Mouse (Mus musculus) layer of hippocampus, postnatal 14 days (tissue): ENCODE data around the gene Atp9a. TPM values are rescaled to one million over a fixed set of nuclear protein-coding genes. Genes with fewer than 3 reads are reported as not detected.

Source experiments
- DNase-seq, 2 experiments: peaks; one replicate each; pipeline ENCODE4 v3.0.0; 2021 to 2022; ENCODE audit warnings: low spot score in 2 of 2, mixed read lengths in 1 of 2
- total RNA-seq, 2 experiments: library from RNA; stranded (reverse); gene quantifications; 2 replicates each; pipeline ENCODE4 v1.2.3; 2021

Gene Atp9a
- total RNA-seq, 2 experiments from 2014 or later: 411 to 417 TPM

DNA sequence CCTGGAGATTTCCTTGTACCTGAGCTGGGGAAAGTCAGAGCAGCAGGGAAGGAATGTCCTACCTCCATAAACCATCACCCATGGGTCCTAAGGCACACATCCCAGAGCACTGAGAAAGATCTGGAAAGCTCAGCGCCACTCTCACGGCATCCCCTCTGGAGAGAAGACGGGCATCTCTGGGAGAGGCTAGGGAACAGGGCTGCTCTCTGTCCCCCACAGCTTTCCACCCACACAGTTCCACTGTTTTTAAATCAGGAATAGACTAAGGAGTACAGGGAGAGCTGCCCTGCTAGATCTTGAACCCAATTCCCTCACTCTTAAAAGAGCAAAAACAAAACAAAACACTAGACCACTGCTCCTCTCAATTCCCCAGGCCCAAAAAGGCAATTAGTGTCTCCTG is 57.5 kb downstream of the Atp9a start:
- no peak for DNase-seq

GRCm38 (mm10) chr2:168683520-168684150 is 58.6 kb downstream of the Atp9a start:
- peak in 1 of 2 experiments; percentile 25 for DNase-seq

- no peak for DNase-seq
Measured at GRCm38 (mm10) chr2:168682721-168683120, 59.5 kb downstream of the Atp9a start.

- peak in 1 of 2 experiments; percentile 34 for DNase-seq
Measured at GRCm38 (mm10) chr2:168681531-168681930, 60.7 kb downstream of the Atp9a start.

DNA sequence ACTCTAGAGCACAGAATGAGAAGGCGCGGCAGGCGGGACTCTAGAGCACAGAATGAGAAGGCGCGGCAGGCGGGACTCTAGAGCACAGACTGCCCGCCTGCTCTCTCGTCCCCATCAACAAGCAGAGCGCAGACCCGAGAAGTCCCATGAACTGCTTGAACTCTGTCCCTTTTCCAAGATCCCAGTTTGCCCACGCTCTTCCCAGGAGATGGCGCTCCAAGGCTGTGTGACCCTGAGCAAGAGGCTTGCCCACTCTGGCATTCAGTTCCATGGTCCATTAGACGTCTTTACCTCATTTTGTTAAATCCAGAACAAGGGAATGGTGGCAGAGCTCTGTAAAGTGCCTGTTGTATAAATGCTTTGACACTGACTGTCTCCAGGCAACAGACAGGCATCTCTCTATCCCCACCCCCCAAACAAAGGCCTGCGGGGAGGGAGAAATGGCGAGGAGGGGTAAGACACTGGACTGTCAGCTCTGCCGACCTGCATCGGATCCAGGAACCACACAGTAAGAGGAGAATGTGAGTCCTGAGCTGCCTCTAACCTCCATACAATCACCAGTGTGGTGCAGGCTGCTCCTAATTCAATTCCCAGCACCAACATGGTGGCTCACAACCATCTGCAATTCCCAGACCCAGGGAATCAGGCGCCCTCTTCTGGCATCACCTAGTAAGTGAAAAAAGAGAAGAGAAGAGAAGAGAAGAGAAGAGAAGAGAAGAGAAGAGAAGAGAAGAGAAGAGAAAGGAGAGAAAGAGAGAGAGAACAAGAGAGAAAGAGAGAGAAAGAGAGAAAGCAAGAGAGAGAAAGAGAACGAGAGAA is 62.6 kb downstream of the Atp9a start:
- no peak for DNase-seq

GRCm38 (mm10) chr2:168678662-168679294 is 63.4 kb downstream of the Atp9a start:
- DNase-seq: peak; percentile 63 to 79

DNA sequence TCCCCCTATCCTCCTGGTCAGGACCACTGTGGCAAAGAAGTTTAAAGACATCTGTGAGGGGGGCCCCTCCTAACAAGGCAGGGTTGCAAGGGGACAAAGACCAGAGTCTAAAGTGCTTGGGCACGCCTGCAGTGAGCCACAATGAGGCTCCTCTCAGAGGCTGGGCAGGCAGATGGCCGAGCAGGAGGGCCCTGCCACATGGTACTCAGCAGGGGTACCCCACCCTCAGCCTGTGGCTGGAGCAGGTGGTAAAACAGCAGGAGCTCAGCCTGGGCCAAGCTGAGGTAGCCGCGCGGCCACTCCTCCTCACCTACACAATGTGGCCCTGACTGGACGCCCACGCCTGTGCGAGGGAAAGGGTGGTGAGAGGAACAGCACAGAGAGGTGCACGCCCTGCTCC is 64.6 kb downstream of the Atp9a start:
- no peak for DNase-seq

DNA sequence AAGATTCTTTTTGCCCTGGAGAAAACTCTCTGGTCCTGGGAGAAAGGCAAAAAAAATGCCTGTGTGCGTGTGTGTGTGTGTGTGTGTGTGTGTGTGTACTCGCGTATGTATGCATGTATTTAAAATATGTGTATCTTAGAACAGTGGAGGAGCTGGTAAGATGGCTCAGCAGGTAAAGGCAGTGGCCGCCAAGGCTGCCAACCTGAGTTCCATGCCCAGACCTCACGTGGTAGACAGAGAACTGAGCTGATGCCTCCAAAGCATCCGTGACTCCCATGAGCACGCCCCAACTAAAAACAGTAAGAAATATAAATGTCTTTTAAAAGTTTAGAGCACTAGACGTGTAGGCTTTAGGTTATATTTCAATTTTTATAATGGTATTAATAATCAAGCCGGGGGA is 70.5 kb downstream of the Atp9a start:
- no peak for DNase-seq

DNA sequence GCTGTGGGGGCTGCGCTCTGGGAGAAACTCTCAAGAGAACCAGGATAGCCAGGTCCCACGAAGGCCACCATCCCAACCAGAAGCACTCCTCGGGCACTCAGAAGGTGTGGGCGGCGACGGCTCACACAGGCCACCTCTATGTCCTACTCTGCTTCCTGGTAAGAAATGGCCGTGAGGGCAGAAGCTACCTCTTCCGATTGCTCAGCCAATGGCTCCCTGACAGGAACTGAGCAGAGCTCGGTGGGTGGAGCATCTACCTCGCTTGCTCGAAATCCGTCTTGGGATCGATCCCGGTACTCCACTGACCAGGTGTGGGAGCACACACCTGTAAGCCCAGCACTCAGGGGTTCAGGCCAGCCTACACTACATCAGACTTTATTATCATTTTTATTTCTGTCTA is 72.0 kb downstream of the Atp9a start:
- no peak for DNase-seq

DNA sequence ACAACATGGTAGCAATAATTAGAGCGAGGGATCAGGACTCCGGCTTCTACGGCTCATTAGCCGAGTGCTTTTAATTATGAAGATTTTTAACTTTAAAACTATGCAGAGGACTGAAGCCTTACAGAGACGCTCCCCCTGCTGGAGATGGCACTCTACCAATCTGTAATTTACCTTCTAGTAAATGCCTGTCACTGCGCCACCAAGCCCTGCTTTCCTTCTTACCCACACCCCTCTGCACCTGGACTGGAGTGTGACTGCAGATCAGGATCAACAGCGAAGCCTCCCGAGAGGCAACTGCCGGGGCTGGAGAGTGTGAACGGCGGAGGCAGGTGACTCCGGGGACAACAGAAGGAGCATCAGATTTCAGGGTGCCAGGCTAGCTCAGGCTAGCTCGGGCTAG is 72.4 kb downstream of the Atp9a start:
- DNase-seq: peak in 1 of 2 experiments; percentile 34

- DNase-seq: no peak
Measured at GRCm38 (mm10) chr2:168667745-168668144, 74.5 kb downstream of the Atp9a start.

DNA sequence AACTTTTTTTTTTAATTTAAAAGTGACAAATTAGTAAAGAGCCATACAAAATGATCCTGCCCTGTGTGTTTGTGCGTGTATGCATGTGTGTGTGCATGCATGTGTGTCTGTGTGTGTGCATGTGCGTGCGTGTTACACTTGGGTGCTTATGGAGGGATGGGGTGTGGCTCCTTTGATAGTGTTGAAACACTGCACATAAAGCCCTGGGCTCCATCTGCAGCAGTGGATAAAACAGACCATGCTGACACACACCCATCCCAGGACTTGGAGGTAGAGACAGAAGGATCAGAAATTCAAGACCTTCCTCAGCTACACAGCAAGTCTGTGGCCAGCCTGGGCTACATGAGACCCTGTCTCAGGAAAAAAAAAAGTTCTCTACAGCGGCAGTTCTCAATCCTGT is 76.5 kb downstream of the Atp9a start:
- no peak for DNase-seq

GRCm38 (mm10) chr2:168663716-168664115 is 78.5 kb downstream of the Atp9a start:
- no peak for DNase-seq

GRCm38 (mm10) chr2:168663216-168663615 is 79.0 kb downstream of the Atp9a start:
- DNase-seq: no peak

DNA sequence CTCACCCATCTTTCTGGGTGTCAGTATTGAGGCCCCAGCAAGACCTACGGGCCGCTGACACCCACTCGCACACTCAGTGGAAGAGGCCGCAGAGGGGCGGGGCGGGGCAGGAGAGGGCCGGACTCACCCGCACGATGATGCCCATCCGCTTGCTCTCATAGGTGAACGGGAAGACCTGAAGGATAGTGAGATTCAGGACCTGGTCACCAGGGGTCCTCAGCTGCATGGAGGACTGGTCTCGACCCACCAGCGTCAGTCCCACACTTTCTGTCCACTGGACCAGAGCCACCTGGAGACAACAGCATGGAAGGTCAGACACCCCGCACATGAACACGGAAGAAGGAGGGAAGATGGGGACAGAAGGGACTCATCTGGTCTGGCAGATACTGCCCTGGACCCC is 80.4 kb downstream of the Atp9a start:
- no peak for DNase-seq

- no peak for DNase-seq
Measured at GRCm38 (mm10) chr2:168660344-168660743, 81.9 kb downstream of the Atp9a start.

DNA sequence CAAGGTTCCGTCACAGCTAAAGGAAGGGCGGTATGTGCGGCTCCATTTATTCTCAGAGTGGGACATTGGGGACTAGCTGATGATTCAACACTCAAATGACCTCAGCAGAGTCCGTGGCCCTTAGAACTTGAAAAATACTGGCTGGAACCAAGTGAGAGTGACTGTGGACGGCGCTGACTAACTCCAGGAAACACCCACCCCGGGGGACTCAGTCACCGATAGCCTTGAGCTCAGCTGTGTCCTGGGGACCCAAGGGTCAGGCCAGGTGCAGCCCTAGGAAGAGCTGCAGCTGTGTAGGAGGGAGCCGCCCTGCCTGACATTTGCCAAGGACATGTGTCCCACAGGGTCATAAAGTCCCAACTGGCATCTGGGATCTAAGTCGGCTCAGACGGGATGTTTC is 83.7 kb downstream of the Atp9a start:
- no peak for DNase-seq

DNA sequence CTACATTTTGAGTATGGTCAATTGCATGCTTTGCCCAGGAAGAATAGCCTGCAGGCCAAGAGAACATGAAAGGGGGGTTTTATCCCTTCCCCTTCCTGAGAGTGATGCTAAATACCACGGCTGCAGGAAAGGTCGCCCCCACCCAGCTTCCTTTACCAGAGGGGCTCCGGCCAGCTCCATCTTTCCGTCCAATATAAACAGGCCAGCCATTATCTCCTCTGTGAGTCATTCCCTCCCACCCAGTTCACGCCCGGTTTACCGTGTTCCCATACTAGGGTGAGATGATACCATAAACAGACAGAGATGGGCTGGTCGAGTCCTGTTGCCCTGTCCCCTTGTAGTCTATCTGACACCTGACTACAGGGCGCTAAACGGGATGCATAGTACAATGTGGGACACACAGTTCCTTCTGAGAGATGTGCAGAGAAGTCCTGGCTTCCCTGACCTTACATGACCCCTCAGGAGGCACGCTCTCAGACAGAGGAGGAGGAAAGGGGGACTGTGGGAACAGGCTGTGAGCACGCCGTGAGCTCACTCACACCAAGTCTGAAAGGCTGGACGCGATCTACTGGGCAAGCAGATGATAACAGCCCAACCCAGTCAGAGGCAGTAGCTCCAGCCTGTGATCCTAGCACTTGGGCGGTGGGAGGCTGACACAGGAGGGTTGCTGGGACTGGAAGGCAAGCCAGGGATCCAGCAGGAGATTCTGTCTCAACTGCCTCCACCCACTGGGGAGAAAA is 85.5 kb downstream of the Atp9a start:
- no peak for DNase-seq

DNA sequence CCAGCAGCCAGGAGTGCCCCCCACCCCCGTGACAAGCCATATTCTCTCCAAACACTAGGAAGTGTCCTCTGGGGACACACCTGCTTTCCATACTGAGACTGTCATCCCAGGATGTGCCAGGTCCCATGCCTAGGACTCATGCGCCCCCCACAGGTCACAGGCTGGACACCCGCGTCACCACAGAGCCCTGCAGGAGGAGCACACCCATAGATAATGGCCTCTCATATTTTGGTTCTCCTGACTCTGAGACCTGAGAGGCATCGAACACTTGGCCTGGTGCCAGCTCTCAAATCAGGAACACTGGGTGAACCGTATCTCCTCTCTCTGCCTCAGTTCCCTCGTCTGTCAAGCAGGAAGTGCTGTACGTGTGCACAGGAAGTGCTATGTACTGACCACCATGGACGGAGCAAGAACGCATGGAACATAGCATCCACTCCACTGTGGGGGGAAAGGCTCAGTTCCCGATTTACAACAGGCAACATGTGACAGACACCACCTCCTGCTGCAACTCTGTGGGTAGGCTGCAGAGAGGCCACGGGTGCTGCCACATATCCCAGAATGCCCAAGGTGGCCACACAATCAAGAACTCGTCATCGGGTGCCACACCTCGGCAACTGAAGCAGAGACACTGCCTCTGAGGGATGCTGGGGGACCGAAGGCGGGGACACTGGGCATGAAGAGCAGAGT is 87.1 kb downstream of the Atp9a start:
- no peak for DNase-seq

DNA sequence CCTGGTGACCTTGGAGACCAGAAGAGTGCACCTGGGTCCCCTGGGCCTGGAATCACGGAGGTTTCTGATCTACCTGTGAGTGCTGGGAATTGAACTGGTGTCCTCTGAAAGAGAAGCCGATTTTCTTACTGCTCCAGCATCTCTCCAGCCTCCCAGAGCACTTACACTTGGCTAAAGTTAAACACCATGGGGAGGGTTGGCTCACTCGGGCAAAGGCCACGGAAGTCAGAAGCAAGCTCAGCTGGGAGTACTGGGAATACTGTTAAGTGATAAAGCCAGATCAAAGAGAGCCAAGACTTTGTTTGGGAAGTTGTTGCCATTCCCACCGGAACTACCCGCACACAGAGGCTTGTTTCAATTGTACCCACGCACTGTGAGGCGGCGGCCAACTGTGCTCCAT is 87.7 kb downstream of the Atp9a start:
- no peak for DNase-seq

- DNase-seq: no peak
Measured at GRCm38 (mm10) chr2:168651757-168652156, 90.5 kb downstream of the Atp9a start.
